Mouse (Mus musculus) kidney, postnatal 14 days (tissue): Measurements from ENCODE around the gene Tsc1.

Experiments used
- DNase-seq: peaks from one replicate; pipeline ENCODE4 v3.0.0; 2022; ENCODE audit warnings: mixed read lengths

Tsc1 gene

GRCm38 (mm10) chr2:28650526-28650925, 9.5 kb downstream of the Tsc1 start:
- no peak for DNase-seq

- no peak for DNase-seq
These were observed 12.3 kb downstream of the Tsc1 start for GRCm38 (mm10) chr2:28653351-28653750.

- peak; percentile 22 for DNase-seq
These were observed 13.3 kb downstream of the Tsc1 start for GRCm38 (mm10) chr2:28654295-28654694.

- no peak for DNase-seq
These were observed 15.2 kb downstream of the Tsc1 start for GRCm38 (mm10) chr2:28656216-28656615.

- no peak for DNase-seq
These were observed 21.9 kb downstream of the Tsc1 start for GRCm38 (mm10) chr2:28662891-28663290.

- no peak for DNase-seq
These were observed 24.8 kb downstream of the Tsc1 start for GRCm38 (mm10) chr2:28665818-28666217.

GRCm38 (mm10) chr2:28671438-28671837, 30.4 kb downstream of the Tsc1 start:
- DNase-seq = peak; percentile 69

GRCm38 (mm10) chr2:28676005-28676404, 35.0 kb downstream of the Tsc1 start:
- DNase-seq = no peak

GRCm38 (mm10) chr2:28680710-28681109, 39.7 kb downstream of the Tsc1 start:
- peak; percentile 62 for DNase-seq

- DNase-seq = peak; percentile 74
These were observed 40.7 kb downstream of the Tsc1 start for GRCm38 (mm10) chr2:28681718-28682117.

GRCm38 (mm10) chr2:28685895-28686294, 44.9 kb downstream of the Tsc1 start:
- DNase-seq = no peak

- DNase-seq = peak; percentile 42
These were observed 47.4 kb downstream of the Tsc1 start for GRCm38 (mm10) chr2:28688431-28688830.

- no peak for DNase-seq
These were observed 51.7 kb downstream of the Tsc1 start for GRCm38 (mm10) chr2:28692692-28693091.

GRCm38 (mm10) chr2:28698566-28698965, 57.5 kb downstream of the Tsc1 start:
- no peak for DNase-seq

- peak; percentile 86 for DNase-seq
These were observed 58.6 kb downstream of the Tsc1 start, which contains the start of the genes Spaca9 and Ak8 for GRCm38 (mm10) chr2:28699361-28700335. Gene Spaca9, minus strand, starts transcription at chr2:28699727. Gene Ak8, plus strand, starts transcription at chr2:28700164.

GRCm38 (mm10) chr2:28701646-28702262, 60.7 kb downstream of the Tsc1 start:
- no peak for DNase-seq

GRCm38 (mm10) chr2:28706106-28706636, 65.1 kb downstream of the Tsc1 start:
- no peak for DNase-seq

GRCm38 (mm10) chr2:28706787-28707186, 65.8 kb downstream of the Tsc1 start:
- no peak for DNase-seq

GRCm38 (mm10) chr2:28713036-28713435, 72.0 kb downstream of the Tsc1 start:
- DNase-seq = no peak

- DNase-seq = no peak
These were observed 81.4 kb downstream of the Tsc1 start for GRCm38 (mm10) chr2:28722419-28722818.

GRCm38 (mm10) chr2:28723912-28724311, 82.9 kb downstream of the Tsc1 start:
- DNase-seq = no peak

GRCm38 (mm10) chr2:28727786-28728404, 86.9 kb downstream of the Tsc1 start:
- DNase-seq = no peak

GRCm38 (mm10) chr2:28730676-28731075, 89.6 kb downstream of the Tsc1 start:
- DNase-seq = no peak
